Mouse (Mus musculus): ENCODE measurements around the gene Gm13271. TPM values are rescaled to one million over a fixed set of nuclear protein-coding genes. Genes with fewer than 3 reads are reported as not detected.
A peak's percentile ranks its signal among the peaks of the same experiment; 100 is the strongest.
"Not testable (repeated sequence)": the region's sequence is repeated elsewhere in the genome, so short reads cannot be mapped to it uniquely, and the experiment has no call there.

Gm13271 gene
- total RNA-seq (2021) = not detected
- long read RNA-seq, experiment 1 = 0 reads
- long read RNA-seq, experiment 2 = 0 reads

DNA sequence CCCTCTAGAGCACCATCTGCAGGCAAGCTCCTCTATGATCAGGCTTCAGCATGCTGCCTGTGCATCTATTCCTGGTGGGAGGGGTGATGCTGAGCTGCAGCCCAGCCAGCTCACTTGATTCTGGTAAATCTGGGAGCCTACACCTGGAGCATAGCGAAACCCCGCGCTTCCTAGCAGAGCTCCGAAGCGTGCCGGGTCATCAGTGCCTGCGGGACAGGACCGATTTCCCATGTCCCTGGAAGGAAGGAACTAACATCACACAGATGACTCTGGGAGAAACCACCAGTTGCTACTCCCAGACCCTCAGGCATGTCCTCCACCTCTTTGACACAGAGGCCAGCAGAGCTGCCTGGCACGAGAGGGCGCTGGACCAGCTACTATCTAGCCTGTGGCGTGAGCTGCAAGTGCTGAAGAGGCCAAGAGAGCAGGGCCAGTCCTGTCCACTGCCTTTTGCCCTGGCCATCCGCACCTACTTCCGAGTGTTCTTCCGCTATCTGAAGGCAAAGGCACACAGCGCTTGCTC, at the start of gene Gm13271:
Gene Gm13271 (plus strand): TSS at position 51 of the 523 bp plus-strand sequence.
- DNase-seq (ENCODE audit: low spot score in 2 of 2) = peak; percentile 59 to 71

DNA sequence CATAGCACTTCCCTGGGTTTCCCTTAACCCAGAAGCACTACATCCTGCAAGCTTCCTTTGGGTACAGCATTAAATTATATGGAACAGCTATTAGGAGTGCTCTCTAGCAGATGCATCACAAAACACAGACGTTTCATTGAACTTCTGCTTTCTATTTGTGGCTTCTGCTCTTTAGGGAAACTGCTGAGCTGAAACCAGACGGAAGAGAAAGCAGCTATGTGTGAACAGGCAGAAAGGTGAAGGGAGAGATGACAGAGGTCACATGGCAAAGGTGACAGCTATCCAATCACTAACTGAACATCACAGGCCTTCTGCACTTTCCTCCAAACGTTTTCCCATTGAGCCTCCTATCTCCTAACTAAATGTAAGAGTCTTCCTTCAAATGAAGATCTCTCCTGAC, 48.7 kb upstream of the Gm13271 start:
- DNase-seq (ENCODE audit: low spot score in 2 of 2) = no peak

DNA sequence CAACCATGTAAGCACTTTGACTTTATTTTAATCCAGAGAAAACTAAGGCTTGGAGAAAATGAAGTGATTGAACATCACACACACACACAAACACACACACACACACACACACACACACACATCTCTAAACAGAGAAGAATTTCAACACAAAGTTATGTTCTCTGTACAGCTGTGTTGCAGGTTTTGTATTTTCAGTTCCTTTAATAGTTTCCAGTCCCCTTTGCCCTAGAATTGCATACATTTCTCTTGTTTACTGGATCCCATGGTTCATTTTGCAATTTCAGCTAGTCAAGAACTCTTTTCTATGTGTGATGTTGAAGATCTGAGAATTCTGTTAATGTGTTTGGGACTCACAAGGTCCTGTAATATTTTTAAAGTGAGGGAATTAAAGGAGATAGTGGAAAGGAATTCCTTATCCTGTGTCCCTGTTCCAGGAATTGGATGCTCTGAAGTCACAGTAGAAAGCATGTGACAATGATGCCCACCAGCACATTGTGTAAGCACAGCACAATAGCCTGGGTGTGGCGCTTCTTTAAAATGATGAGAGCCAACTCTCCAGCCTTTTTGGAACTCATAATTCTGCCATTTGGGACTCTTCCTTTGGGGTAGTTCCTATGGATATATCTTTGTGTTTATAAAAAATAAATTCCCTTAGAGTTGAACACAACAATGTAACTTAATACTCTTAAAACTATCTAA, 47.4 kb upstream of the Gm13271 start:
- DNase-seq (ENCODE audit: low spot score in 2 of 2) = no peak

DNA sequence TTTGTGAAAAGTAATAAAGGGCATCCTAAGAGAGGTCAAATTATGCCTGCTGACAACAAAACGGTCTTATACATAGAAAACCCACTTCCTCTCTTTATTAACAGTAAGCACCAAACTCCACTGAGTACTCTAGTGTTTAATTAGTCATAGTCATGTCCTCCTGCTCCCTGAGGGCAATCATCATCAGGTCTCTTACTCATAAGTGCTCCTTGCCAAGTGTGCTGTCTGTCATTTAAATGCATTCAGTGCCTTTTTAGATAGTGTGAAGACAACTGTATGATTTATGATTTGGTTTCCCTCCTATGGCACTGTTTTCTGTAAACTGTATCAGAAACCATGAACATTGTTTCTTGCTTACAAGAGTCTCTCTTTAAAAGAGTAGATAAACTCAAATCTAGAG, 40.4 kb upstream of the Gm13271 start:
- DNase-seq (ENCODE audit: low spot score in 2 of 2) = no peak

DNA sequence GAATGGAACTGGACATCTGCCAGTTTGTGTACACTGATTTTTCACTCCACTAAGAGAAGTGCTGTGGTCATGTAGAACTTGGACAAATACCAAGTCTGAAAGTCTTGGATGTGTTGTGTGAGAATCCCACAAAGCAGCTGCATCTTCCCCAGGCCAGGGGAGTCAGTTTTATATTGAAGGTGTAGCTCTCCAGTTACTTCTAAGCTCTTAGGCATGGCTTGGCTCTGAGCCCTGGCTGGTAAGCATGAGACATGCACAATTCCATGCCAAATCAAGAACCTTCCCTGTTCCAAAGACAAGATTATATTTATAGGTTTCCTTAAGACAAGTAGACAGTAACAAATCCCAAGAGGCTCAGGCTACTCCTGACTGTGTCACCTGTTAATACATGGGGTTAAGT, 39.6 kb upstream of the Gm13271 start:
- DNase-seq (ENCODE audit: low spot score in 2 of 2) = no peak

DNA sequence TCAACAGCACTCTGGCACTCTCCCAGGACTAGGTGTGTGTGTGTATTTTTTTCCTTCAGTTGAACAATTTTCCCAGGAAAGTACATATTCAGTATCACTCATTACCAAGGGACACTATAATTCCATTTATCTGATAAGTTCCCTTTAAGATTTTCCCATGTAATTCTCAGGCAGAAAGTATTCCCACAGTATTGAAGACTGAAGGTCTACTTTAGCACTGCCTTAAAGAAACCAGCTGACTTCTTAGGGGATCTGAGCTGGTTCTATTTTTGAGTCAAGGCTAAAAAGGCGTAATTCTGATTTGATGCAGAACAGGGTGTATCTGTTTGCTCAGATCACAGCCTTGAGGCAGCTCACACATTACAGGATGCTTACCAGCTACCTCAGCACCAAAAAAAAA, 36.0 kb upstream of the Gm13271 start:
- DNase-seq (ENCODE audit: low spot score in 2 of 2) = no peak

DNA sequence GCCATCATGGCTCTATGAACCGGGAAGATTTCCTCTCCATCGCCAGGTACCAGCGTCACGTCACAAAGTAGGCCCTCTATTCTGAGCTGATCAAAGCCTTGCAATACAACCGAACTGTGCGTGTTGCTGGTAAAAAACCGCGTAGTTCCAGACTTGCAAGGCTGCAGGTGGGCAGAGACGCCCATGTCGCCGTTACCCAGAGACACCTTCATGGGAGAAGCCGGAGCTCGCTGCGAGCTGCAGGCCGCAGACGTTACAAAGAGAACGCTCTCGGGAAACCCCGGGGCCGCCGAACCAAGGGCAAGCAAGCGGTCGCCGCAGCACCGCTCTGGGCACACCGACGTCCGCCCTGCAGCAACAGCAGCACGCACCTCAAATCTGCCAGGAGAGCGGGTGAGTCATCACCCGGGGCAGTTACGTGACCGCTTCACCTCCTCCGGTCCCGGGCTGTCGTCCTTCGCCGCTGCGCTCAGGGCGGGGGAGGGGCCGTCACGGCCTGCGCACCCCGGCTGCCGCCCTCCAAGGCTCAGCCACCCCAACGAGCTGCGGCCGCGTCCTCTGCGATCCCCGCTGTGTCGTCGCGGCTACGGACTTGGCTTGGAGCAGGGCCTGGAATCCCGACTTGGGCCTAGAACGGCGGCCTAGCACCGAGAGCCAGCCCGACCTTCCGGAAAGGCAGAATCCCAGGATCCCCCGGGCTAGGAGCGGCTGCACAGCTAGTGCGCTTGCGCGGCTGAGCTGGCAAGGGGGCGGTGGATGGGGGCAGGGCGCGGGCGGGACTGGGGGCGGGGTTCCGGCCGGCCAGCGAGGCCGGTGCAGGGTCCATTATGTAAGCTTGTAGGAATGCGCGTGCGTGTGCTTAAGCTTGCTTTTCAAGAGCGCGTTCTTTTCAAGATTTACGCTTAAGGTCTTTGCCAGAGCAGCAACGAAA, 32.6 kb upstream of the Gm13271 start, which contains the start of the genes Gm26566 and Klhl9:
Gene Gm26566 (plus strand): TSS at position 15 of the 931 bp plus-strand sequence.
Gene Klhl9 (minus strand): TSS at position 675 of the 931 bp plus-strand sequence.
- DNase-seq (ENCODE audit: low spot score in 2 of 2) = peak; percentile 78 to 89

DNA sequence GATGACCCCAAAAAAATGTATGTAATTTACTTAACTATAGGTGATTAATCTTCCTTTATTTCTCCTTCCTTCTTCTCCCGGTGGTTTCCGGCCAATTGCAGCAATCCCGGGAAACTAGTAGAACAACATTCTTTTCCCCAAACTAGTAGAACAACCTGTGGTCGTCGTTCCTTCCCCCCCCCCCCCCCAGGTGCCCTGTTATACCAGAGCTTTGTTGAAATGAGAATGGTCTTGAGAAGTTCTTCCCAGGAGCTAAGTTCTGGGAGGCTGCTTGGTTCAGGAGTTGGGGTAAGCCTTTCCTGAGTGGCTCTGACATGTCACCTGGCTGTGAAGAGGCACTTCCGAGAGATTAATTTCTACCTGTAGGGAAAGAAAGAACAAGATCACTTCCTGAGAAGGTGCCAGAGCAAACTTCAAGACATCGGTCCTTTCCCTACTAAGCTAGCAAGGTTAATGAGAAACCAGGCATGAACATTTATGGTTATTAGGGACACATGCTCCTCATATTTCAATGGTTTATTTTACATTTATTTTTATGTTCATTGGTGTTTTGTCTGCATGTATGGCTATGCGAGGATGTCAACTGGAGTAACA, 31.1 kb upstream of the Gm13271 start:
- DNase-seq (ENCODE audit: low spot score in 2 of 2) = no peak

DNA sequence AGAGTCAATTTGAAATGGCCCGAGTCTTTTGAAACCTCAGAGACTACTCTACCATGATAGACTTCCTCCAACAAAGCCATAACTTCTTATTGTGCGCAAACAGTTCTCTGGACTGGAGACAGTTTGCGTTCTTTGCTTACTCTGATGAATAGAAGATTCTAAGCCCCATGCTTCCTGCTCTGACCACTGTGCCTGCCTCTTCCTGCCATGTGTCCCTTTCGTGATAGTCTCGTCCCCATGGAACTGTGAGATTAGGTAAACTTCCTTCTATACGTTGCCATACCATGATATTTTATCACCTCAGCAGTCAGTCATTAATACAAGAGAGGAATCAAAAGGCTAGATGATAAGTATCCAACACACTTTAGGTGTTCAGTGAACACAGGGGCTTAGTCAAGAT, 27.9 kb upstream of the Gm13271 start:
- DNase-seq (ENCODE audit: low spot score in 2 of 2) = no peak

DNA sequence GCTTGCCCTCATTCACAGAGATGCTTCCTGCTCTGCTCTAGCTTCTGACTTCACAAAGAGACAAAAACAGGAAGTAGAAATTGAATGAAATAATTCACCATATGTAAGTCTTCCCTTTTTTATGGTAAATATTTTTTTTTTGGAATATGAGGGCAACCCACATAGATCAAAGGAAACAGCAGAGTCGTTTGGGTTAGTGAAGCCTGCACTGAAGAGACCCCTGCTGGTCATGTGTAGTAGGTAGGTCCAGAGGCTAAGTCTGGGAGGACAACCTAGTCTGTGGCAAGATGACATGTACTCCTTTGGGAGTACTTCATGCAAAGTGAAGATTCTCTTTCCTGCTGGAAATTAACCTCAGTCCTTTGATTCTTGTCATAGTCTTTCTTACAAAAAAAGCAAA, 27.3 kb upstream of the Gm13271 start:
- DNase-seq (ENCODE audit: low spot score in 2 of 2) = no peak

DNA sequence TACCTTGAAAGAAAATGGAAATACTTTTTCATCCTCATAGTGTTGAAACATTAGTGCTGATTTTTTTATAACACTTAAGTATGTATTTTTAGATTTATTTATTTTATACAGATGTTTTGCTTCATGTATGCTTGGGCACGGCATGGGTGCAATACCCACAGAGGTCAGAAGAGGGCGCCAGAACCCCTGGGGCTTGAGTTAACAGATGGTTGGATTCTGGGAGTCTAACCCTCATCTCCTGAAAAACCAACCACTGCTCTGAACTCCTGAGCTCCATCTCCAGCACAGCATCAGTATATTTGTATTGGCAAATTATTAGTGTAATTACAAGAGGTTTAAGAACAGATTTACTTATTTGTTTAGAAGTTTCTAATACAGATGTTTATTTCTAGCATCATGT, 16.2 kb upstream of the Gm13271 start:
- peak; percentile 43 to 52 for DNase-seq (ENCODE audit: low spot score in 2 of 2)

DNA sequence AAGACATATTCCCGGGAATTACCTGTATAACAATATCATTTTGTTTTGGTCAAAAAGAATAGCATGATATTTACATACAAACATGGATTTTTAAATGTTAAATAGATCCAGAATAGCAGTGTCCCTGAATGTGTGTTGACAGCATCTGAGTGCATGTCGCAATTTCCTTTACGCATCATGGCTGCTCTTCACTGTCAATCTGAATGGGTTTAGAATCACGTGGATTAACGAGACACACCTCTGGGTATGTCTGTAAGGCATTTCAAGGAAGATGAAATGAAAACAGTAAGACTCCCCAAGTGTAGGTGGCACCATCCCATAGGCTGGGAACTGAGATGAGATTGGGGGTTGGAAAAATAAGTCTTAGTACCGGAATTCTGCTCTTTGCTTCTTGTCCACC, 15.6 kb upstream of the Gm13271 start:
- DNase-seq (ENCODE audit: low spot score in 2 of 2) = no peak

DNA sequence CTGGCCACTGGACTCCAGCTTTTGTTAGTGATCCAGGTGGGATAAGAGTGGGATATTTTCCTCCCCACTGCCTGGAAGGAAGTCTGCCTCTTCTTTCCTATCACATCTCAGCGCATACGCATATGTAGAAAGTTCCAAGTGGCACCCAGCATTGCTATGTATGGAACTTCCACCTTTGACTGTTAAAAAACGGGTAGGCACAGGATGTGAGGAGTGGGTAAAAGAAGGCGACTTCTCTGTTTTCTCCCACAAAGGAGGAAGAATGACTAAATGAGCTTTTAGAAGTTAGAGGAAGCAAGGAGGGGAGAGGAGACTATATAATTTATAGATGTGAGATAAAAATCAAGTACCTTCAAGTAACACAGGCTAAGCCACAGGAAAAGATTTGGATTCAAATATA, 13.2 kb upstream of the Gm13271 start:
- no peak for DNase-seq (ENCODE audit: low spot score in 2 of 2)

DNA sequence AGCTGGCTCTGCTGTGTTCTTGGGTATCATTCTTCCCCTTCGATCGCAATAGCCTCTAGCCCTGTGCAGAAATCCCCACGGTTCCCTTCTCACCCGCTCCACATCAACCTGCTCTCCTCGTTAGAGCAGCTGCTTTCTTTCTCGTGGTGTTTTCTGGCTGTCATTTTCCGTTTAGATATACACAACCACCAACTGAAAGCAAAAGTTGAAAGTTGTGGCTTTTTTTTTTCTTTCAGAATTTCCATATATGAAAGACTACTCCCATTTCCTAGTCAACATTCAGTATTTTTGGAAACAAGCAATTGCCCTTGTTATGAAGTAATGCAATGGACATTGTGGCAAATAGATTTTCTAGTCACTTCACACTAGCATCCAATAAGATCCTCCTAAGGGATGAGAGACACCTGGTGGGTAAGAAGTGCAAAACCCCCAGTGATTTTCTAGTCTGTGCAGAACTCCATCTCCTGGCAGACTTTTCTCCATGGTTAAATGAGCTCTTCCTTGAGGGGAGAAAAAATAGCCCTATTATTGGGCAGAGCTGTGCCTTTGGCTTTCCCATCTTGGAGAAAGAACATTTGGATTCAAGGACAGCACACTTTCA, 11.8 kb upstream of the Gm13271 start:
- no peak for DNase-seq (ENCODE audit: low spot score in 2 of 2)

DNA sequence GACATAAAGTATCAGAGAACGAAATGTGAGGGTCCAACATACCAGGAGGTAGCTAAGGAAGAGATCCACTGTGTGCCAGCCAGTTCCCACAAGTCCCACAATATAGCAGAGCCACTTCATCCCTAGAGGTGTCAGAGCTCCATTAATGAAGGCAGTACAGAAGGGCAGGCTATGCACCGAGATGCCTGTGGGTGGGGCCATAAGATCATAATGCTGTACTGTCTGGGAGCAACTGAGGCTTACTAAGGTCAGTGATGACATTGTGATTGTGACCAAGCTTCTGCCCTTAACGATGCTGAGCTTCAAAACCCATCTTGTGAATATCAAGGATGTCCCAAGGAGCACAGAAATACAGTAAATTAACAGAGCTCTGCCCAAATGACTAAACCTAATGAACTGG, 10.5 kb upstream of the Gm13271 start:
- no peak for DNase-seq (ENCODE audit: low spot score in 2 of 2)

DNA sequence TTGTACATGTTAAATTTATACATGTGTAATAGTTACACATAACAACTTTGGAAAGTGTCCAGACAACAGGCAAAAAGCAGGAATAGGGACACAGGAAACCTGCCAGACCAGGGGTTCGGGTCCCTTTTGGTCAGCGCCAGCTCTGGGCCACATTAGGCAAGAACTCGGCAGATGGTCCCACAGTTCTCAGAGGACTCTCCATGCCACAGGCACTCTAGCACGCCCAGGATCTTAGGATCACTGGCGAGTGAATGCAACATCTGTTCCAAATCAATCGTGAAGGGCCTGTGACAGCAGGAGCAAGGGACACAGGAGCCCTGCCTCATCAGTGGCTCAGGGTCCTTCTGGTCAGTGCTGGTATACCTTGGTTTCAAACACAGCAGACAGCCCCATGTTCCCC, 4.7 kb upstream of the Gm13271 start:
- no peak for DNase-seq (ENCODE audit: low spot score in 2 of 2)

DNA sequence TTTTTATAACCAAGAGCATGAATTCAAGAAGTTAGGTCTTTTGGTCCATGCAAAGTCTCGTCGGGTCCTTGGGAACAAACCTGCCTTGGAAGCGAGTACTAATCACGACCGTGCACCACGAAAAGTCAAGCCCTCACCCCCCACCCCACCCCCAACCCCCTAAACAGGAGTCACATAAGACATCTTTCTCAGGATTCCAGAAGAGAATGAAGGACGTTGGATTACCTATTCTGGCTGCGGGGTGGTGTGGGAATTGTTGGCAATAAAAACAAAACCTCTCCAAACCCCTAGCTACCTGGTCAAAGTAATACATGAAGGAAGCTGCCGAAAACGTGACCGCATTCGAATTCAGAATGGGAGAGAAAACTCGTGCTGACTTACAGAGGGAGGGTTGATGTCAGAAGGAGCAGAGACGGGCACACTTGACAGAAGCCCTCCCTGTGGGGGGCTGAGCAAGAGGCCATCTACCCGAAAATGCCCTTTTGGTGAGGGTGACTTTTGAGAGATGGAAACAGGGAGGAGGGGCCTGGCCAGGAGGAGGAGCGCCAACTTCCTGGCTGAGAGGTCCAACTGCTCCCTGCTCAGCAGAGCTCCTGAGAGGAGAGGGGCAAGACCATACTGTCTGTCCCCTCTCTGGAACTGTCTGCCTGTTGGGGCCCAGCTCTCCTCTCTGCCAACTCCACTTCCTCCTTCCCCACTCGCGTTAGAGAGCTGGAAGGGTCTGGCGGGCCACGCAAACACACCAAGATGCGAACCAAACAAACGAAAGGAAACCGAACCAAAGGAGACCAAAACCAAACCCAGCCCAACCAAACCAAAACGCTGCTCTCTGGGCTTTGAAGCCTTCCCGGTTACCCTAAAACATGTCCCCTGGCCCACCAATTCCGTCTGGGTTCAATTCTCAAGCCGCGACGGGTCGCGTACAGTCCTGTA, 2.2 kb downstream of the Gm13271 start:
- DNase-seq (ENCODE audit: low spot score in 2 of 2) = not testable (repeated sequence)

DNA sequence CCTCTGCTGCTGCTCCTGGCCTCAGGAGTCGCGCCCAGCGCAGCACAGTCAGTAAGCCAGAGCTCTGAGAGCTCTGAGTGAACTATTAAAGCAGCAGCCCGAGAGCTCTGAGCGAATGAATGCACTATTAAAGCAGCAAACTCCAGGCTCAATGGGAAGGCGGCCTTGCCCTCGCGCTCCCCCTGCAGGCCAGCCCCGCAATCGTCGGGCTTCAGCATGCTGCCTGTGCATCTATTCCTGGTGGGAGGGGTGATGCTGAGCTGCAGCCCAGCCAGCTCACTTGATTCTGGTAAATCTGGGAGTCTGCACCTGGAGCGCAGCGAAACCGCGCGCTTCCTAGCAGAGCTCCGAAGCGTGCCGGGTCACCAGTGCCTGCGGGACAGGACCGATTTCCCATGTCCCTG, 3.0 kb downstream of the Gm13271 start:
- peak; percentile 73 to 82 for DNase-seq (ENCODE audit: low spot score in 2 of 2)

DNA sequence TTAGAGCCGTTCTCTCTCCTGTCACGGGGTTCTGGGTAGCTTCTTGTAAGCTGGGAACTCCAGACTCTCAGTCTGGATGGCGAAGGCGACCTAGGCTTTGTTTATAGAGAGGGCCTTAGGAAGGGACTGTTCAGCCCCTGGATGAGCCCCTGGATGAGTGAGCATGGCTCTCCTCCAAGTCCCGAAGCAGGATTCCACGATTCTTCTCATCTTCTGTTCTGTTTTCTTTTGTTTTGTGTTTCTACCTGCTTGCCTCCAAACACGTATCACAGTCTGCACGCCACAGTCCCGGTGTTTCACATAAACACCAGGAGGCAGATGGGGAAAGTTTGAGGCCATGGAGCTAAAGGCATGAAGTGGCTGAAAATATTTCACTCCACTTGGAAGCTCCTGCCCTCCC, 4.1 kb downstream of the Gm13271 start:
- not testable (repeated sequence) for DNase-seq (ENCODE audit: low spot score in 2 of 2)
